ENCODE assay signal across 20 mouse cellular contexts in genomic region chr2:73588951-73589350, GRCm38 (mm10). TPM values are rescaled to one million over a fixed set of nuclear protein-coding genes. Genes with fewer than 3 reads are reported as not detected.
DNase-seq lines count a peak whose midpoint lies in the region; ATAC-seq and TF ChIP-seq lines count a peak whose summit lies in the region.
"Had no signal": no experiment of that assay in that cellular context is flagged by ENCODE, and none has a peak within 500 bp of the region (broad histone marks: within the 10 kb centered on the region; RNA-seq: fewer than 3 reads in every experiment).

No protein-coding gene starts in this region.

- H3K27ac ChIP-seq in left cerebral cortex, adult 2 months: peak overlapping the region; percentile 97
- H3K27ac ChIP-seq in lung, postnatal 0 days (ENCODE audit: low read length): no peak overlapping the region
- peak overlapping the region; percentile 85; the same call in 1 of the 2 replicates for H3K27ac ChIP-seq in embryonic fibroblast, embryonic 13.5 days (ENCODE audit: insufficient read depth, low read length)
- H3K27ac ChIP-seq: embryonic facial prominence, embryonic 15.5 days; forebrain, embryonic 12.5 days; hindbrain, embryonic 15.5 days had no signal

- TF ChIP-seq EP300 in lung, postnatal 0 days (IDR thresholded peaks at IDR 0.05): peak; percentile 53; the same call in 1 of the 2 replicates

- WGBS in lung, postnatal 0 days: 36% methylated on average over 2 of the region's 2 CpGs
- 49% methylated on average over 2 of the region's 2 CpGs for WGBS in lung, adult 2 months

- H3K27me3 ChIP-seq in lung, postnatal 0 days (replicated peaks; ENCODE audit: insufficient read depth, low read length): no peaks in the 10 kb centered on the region
- H3K27me3 ChIP-seq: embryonic facial prominence, embryonic 15.5 days; heart, embryonic 12.5 days; hindbrain, embryonic 15.5 days had no signal

- no peak for TF ChIP-seq CTCF in left cerebral cortex, adult 2 months (IDR thresholded peaks at IDR 0.05)
- no peak for TF ChIP-seq CTCF in lung, postnatal 0 days (IDR thresholded peaks at IDR 0.05)
- no peak for TF ChIP-seq CTCF in lung, adult 2 months (IDR thresholded peaks at IDR 0.05; ENCODE audit: insufficient read depth, low read length)
- TF ChIP-seq CTCF in embryonic fibroblast, embryonic 13.5 days (IDR thresholded peaks at IDR 0.05; ENCODE audit: borderline replicate concordance, insufficient read depth, low read length): no peak

- H3K4me1 ChIP-seq in lung, postnatal 0 days (ENCODE audit: insufficient read depth, low read depth, low read length): peaks cover 14% of the 10 kb centered on the region; the same call in 1 of the 2 replicates
- H3K4me1 ChIP-seq in lung, adult 2 months (ENCODE audit: control insufficient read depth, insufficient read depth, low read length): peaks cover 8% of the 10 kb centered on the region
- peaks cover 26% of the 10 kb centered on the region for H3K4me1 ChIP-seq in embryonic fibroblast, embryonic 13.5 days (ENCODE audit: control insufficient read depth, insufficient read depth, low read length)

- H3K9me3 ChIP-seq in lung, postnatal 0 days (ENCODE audit: low read length): no peaks in the 10 kb centered on the region
- H3K9me3 ChIP-seq: embryonic facial prominence, embryonic 15.5 days; forebrain, embryonic 12.5 days; heart, embryonic 12.5 days; hindbrain, embryonic 15.5 days had no signal

- no peak overlapping the region for H3K4me3 ChIP-seq in left cerebral cortex, adult 2 months
- H3K4me3 ChIP-seq in lung, postnatal 0 days (ENCODE audit: low read depth, low read length): no peak overlapping the region
- H3K4me3 ChIP-seq in lung, adult 2 months (replicated peaks; ENCODE audit: extremely low read depth, low read depth, low read length): no peak overlapping the region
- no peak overlapping the region for H3K4me3 ChIP-seq in embryonic fibroblast, embryonic 13.5 days (ENCODE audit: insufficient read depth, low read length)
- H3K4me3 ChIP-seq: embryonic facial prominence, embryonic 15.5 days; forebrain, embryonic 12.5 days; heart, embryonic 12.5 days; hindbrain, embryonic 15.5 days had no signal

- no peak for TF ChIP-seq POLR2A in lung, adult 2 months (IDR thresholded peaks at IDR 0.05; ENCODE audit: borderline replicate concordance, extremely low read depth, low read depth, low read length)
- TF ChIP-seq POLR2A in embryonic fibroblast, embryonic 13.5 days (IDR thresholded peaks at IDR 0.05; ENCODE audit: low read depth, low read length): no peak

- no peak overlapping the region for H3K9ac ChIP-seq in lung, postnatal 0 days (replicated peaks; ENCODE audit: low read depth)
- H3K9ac ChIP-seq: embryonic facial prominence, embryonic 15.5 days; forebrain, embryonic 12.5 days; heart, embryonic 12.5 days; hindbrain, embryonic 15.5 days had no signal

- H3K4me2 ChIP-seq in lung, postnatal 0 days (replicated peaks; ENCODE audit: low read depth, low read length): no peak overlapping the region
- H3K4me2 ChIP-seq: hindbrain, embryonic 15.5 days had no signal

- no peak for DNase-seq in left cerebral cortex, adult 2 months (ENCODE audit: extremely low spot score in 1 of 2, low spot score in 2 of 2)
- no peak for DNase-seq in left cerebral cortex, postnatal 4 days
- peak; percentile 18 for DNase-seq in lung, postnatal 0 days (ENCODE audit: low spot score)
- DNase-seq in lung, adult 2 months: no peak
- DNase-seq in thymus, postnatal 4 days: no peak
- DNase-seq in gastrocnemius, postnatal 4 days (ENCODE audit: low spot score in 2 of 2): no peak
- DNase-seq: adrenal gland, adult 2 months; adrenal gland, postnatal 25 days; cerebellum, adult 18-20 months; cerebellum, adult 9-11 months; embryo, embryonic 11 days; gastrocnemius, postnatal 10 days; heart, postnatal 36 days had no signal

- intact Hi-C loops in left cerebral cortex, adult 2 months (cut with DNase I): loop anchor here (5.0 kb wide), 1 partner anchor 153 kb away; no protein-coding TSS in a partner anchor
- intact Hi-C loops in left cerebral cortex, postnatal 4 days (cut with DNase I): loop anchor here (5.0 kb wide), 1 partner anchor 153 kb away; no protein-coding TSS in a partner anchor

- H3K36me3 ChIP-seq in lung, postnatal 0 days (ENCODE audit: insufficient read depth, low read length): no peaks in the 10 kb centered on the region
- H3K36me3 ChIP-seq: embryonic facial prominence, embryonic 15.5 days; forebrain, embryonic 12.5 days; heart, embryonic 12.5 days; hindbrain, embryonic 15.5 days had no signal

- ATAC-seq in lung, postnatal 0 days: no peak
- ATAC-seq: forebrain, embryonic 16.5 days had no signal

RNA-seq across cellular contexts. Expression of gene Chrna1, which starts 8.8 kb away (rescaled TPM):
- total RNA-seq in left cerebral cortex, adult 2 months (2021): under 1 TPM; 0.12 to 0.25 TPM
- under 1 TPM; 0.08 to 0.12 TPM for total RNA-seq in left cerebral cortex, postnatal 4 days (2021)
- 0.07 and 0.12 TPM in 2 replicates for polyA plus RNA-seq in lung, postnatal 0 days (2015; fragmentation: Nextera tagmentation; extraction: Ambion mirVana)
- polyA plus RNA-seq in lung, adult 2 months (2012; rRNA removed): 0.66 TPM in 1 of 2 replicates, not detected in the other
- 0.19 and 0.37 TPM in 2 replicates for polyA plus RNA-seq in embryonic fibroblast, embryonic 13.5 days (2011; ENCODE audit: insufficient read length, low read depth, missing spikeins)
- 10 to 100 TPM; 48.3 to 50.8 TPM for total RNA-seq in gastrocnemius, postnatal 4 days (2021)
- total RNA-seq: adrenal gland, adult 2 months; adrenal gland, postnatal 25 days; CH12.LX; heart, postnatal 36 days had no signal

RNA-seq across cellular contexts. Expression of gene Wipf1, which starts 59.4 kb away (rescaled TPM):
- 1 to 10 TPM; 7.4 to 7.9 TPM for total RNA-seq in left cerebral cortex, adult 2 months (2021)
- 1 to 10 TPM; 6.7 to 6.9 TPM for total RNA-seq in left cerebral cortex, postnatal 4 days (2021)
- polyA plus RNA-seq in lung, postnatal 0 days (2015; fragmentation: Nextera tagmentation; extraction: Ambion mirVana): 9.5 and 9.6 TPM in 2 replicates
- 23.1 and 23.8 TPM in 2 replicates for polyA plus RNA-seq in lung, adult 2 months (2012; rRNA removed)
- polyA plus RNA-seq in embryonic fibroblast, embryonic 13.5 days (2011; ENCODE audit: insufficient read length, low read depth, missing spikeins): 31.9 and 37.6 TPM in 2 replicates
- total RNA-seq in gastrocnemius, postnatal 4 days (2021): 10 to 100 TPM; 33.2 to 41.1 TPM

Comparison
In these comparisons a context has a peak if more than half of its experiments do, and no peak if none do; other contexts are left out.
1. RNA of gene Chrna1, which starts 8.8 kb away (total RNA-seq): 48.3 to 50.8 TPM in gastrocnemius, postnatal 4 days; 0.12 to 0.25 TPM in left cerebral cortex, adult 2 months and 0.08 to 0.12 TPM in left cerebral cortex, postnatal 4 days; every median in the first group is over 10 times any median in the second.